Mouse (Mus musculus) embryonic fibroblast, embryonic 13.5 days (primary cell): Measurements from ENCODE around the gene Stat3.

Experiments used
- CTCF ChIP-seq: IDR thresholded peaks from 2 replicates; pipeline ENCODE4 v1.5.1; 2011; ENCODE audit warnings: mild to moderate bottlenecking, control low read depth, low read length, moderate library complexity, borderline replicate concordance; ENCODE audit not compliant: insufficient read depth
- POLR2A ChIP-seq: IDR thresholded peaks from 2 replicates; pipeline ENCODE4 v1.6.1; 2011; ENCODE audit warnings: low read depth, mild to moderate bottlenecking, control low read depth, low read length, moderate library complexity

- TF ChIP-seq POLR2A (no peak), CTCF (no peak)
Observed at GRCm38 (mm10) chr11:100908567-100908966, 30.8 kb downstream of the Stat3 start.
